Mouse (Mus musculus) lung, adult 18-20 months (tissue): ENCODE data around the gene Actr3.
A peak's percentile ranks its signal among the peaks of the same experiment; 100 is the strongest.
"Not testable (repeated sequence)": the region's sequence is repeated elsewhere in the genome, so short reads cannot be mapped to it uniquely, and the experiment has no call there.

Source experiments
- DNase-seq, 2 experiments: peaks; one replicate each; pipeline ENCODE4 v3.0.0; 2022; ENCODE audit warnings: mixed read lengths in 2 of 2

Actr3 gene

GRCm38 (mm10) chr1:125437927-125438326 lies 2.4 kb upstream of the Actr3 start:
- DNase-seq: peak; percentile 35 to 42

- DNase-seq: no peak
Measured at GRCm38 (mm10) chr1:125437161-125437560, 1.6 kb upstream of the Actr3 start.

- DNase-seq: no peak
Measured at GRCm38 (mm10) chr1:125435018-125435368, 534 bp downstream of the Actr3 start.

DNA sequence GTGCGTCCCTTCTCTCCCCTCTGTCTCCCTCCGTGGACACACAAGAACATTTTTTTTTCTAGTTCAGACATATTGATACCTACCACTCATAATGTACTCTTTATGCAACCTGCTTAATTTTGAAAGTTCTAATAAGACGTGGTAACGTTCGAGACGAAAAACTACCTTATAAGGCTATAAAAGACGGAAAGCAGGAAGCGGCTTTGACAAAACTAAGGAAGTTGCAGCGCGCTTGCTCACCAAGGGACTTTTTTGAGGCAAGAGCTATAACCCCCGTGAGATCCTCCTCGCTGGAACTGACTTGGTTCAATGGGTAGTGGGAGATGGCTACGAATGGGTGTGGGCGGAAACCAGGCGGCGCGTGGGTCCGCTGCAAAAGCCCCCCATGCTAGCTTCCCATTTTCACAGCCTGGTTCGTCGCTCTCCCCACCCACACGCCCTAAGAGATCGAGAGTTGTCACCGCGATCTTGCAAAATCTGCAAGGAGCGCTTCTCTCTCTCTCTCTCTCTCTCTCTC lies 984 bp downstream of the Actr3 start:
- peak; percentile 68 to 77 for DNase-seq

GRCm38 (mm10) chr1:125431286-125431685 lies 4.2 kb downstream of the Actr3 start:
- DNase-seq: peak; percentile 44 to 60

DNA sequence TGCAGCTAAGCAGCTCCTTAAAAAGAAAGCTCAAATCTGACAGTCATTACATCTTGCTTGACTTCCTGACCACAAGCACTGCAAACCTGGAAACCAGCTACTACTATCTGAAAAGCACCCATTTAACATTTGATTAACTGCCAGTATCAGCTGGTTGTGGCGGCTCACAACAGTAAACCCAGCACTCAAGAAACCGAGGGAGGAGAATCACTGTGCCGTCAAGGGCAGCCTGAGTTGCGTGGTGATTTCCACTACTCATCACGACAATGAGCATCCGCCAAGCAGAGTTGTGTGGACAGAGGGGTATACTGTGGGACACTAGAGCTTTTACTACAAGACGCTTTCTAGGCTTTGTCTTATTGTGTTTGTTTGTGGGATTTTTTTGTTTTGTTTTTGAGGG lies 4.8 kb downstream of the Actr3 start:
- no peak for DNase-seq

DNA sequence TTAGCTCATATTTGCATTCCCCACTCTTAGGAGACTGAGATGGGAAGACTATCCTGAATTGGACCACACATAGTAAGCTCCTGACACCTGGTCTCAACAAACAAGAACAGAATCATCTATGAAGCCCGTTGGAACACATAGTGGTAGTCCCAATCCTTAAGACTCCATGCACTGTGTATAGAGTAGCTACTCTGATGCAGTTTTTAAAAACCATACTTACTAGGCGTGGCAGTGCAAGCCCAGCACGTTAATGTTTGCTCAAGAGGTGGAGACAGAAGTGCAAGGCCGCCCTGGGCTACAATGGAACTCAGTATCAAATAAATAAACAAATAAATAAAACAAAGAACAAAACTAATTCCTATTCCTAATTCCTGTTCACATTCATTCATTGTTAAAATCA lies 5.5 kb downstream of the Actr3 start:
- no peak for DNase-seq

- DNase-seq: no peak
Measured at GRCm38 (mm10) chr1:125428315-125428714, 7.2 kb downstream of the Actr3 start.

DNA sequence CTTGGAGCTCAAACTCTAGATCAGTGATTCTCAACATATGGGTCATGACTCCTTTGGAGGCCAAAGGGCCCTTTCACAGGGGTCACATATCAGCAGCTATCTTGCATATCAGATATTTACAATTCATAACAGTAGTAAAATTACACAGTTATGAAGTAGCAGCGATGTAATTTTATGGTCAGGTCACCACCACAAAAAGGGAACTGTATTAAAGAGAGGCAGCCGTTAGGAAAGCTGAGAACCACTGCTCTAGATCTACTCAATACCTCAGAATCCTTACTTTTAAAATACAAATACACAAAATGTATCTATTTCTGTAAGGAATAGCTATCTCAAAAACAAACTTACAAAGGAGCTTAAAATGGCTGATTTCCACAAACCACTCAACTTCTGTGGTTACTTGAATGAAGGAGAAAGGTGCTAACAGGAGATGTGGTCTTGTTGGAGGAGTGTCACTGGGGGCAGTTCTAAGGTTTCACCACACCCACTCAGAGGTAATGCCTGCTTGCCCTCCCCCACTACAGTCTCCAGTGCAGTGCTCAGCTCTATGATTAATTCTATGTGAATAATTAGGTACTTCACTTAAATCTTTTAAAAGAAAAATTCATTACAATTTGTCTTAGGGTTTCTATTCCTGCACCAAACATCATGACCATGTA lies 9.0 kb downstream of the Actr3 start:
- no peak for DNase-seq

DNA sequence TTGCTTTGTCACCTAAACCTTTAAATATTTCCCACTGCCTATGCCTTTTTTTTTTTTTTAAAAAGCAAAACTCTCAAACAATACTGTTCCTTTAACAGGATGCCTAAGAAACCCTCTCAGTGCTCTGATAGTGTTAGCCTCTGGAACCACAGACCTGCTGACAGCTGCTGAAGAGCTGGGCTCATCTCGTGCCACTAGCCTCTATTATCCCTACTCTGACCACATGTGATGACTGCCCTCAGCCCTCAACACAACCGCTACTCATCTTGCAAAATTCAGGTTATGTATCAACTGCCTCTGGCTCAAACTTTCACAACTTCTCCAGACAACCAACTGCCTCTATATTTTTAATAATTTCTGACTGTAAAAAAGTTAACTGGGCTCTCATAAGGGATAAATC lies 15.6 kb downstream of the Actr3 start:
- peak in 1 of 2 experiments; percentile 17 for DNase-seq

DNA sequence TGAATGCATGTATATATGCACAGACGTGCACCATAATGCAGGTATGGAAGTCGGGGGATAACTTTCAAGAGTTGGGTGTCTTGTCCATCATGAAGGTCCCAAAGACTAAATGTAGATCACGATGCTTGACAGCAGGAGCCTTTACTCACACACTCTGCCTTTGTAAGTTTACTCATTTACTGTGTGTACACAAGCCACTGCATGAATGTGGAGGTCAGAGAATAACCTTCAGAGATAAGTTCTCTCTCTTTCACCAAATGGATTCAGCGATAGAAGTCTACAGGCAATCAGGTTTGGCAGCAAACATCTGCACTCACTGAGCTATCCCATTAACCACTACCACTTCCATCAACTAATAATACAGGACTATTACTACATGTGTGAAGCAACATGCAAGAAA lies 16.8 kb downstream of the Actr3 start:
- DNase-seq: no peak

- DNase-seq: no peak
Measured at GRCm38 (mm10) chr1:125407220-125407619, 28.3 kb downstream of the Actr3 start.

GRCm38 (mm10) chr1:125395391-125395790 lies 40.1 kb downstream of the Actr3 start:
- DNase-seq: no peak

DNA sequence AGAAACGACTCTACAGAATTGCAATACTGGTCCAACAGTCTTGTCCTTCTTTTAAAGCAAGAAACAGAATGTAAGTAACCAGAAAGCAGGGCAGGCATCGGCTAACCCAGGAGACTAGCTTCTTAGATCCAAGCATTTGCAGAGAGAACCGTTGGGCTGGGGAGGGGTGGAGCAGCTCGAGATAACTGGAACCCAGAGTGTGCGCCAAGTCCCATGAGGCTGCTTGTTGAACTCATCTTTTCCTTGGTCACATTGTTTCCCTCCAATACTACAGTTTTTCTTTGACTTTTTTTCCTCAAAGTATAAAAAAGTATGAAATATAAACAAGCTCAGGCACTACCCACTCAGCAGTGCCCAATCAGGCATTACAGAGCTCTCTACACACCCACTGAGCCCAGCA lies 42.2 kb downstream of the Actr3 start:
- not testable (repeated sequence) for DNase-seq

GRCm38 (mm10) chr1:125390065-125390754 lies 45.3 kb downstream of the Actr3 start:
- DNase-seq: not testable (repeated sequence)

DNA sequence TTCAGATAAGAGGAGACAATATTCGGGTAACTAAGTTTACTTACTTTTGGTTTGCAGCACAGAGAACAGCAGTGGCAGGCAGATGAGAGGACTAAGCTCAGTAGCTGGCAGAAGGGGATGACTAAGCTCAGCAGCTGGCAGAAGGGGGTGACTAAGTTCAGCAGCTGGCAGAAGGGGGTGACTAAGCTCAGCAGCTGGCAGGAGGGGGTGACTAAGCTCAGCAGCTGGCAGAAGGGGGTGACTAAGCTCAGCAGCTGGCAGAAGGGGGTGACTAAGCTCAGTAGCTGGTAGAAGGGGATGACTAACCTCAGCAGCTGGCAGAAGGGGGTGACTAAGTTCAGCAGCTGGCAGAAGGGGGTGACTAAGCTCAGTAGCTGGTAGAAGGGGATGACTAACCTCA lies 45.9 kb downstream of the Actr3 start:
- not testable (repeated sequence) for DNase-seq

DNA sequence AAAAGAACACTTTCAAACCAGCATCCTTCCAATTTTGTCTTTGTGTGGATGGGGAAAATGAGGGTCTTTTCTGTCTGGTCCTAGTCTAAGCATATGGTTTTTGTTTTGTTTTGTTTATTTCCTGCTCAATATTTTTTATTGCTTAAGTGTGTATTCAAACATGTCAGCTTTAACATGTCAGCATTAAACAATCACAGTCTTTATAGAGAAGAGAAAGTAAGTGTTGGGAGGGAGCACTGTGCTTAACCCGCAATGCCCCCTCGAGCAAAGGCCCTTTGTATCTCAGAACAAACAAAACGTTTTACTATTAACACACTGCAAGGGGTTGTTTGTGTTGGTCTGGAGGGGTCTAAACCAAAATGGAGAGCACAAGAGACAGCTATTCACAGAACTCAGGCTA lies 47.2 kb downstream of the Actr3 start:
- DNase-seq: no peak

DNA sequence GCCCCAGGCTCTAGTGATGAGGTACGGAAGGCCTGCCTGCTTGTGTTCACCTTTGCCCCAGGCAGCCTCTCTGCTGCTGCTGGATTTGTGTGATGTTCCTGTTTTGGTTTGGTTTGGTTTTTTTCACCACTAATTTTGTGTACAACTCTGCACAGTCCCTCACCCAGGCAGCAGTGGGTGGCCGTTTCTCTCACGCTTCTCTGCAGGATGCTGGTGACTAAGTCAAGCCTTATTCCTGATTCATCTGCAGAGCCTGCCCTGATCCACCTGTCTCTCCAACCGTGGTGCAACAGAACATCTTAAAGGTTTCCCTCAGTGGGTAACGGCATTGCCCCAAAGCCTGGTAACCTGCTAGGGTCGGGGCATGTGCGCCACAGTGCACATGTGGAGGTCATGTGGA lies 49.3 kb downstream of the Actr3 start:
- no peak for DNase-seq

DNA sequence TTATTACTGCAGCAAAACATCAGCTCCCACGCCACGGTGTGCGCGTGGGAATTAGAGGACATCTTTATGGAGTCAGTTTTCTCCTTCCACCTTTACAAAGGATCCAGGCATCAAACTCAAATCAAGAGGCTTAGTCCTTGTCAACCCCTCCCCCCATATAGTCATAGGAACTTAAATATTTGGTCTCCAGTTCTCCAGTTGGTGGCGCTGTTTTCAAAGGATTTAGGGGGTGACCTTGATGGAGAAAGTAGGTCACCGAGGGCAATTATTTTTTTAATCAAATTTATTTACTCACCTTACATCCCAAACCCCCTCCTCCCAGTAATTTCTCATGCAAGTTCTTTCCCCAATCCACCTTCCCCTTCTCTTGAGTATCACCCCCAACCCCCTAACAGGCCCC lies 52.9 kb downstream of the Actr3 start:
- DNase-seq: peak in 1 of 2 experiments; percentile 27

DNA sequence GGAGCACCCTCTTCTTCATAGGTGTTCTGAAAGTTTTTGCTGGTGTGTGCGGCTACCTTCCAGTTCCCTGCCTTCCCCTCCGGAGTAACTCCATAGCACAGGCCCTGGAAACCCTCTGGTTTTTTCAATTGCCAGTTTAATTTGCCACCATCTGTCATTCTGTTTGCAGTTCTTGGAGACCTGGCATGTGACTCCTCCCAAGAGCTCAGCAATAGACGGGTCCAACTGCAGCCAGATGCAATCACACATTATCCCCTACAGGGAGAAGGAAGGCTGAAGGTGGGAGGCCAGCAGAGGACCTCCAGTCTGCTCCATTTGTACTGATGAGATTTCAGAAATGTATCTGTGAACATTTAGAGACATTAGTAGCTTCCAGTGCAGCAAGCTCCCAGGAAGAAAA lies 56.6 kb downstream of the Actr3 start:
- DNase-seq: no peak

GRCm38 (mm10) chr1:125372855-125373254 lies 62.7 kb downstream of the Actr3 start:
- no peak for DNase-seq

DNA sequence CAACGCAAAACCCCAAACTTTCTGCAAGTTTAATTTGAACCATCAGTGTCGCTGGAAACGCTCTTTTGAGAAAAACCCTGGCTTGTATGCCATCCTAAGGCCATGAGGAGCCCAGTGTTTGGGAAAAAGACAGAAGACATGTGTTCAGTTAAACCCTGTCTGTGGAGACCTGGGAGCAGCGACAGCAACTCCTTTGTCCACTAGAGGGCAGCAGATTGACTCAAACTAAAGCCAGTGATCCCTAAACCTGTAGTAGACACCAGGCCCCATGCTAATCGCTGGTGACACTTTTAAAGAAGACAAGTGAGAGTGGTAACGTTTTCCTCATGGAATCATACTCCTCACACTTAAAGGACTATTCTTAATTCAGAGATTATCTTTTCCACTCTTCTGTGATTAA lies 64.7 kb downstream of the Actr3 start:
- DNase-seq: peak; percentile 27 to 41

DNA sequence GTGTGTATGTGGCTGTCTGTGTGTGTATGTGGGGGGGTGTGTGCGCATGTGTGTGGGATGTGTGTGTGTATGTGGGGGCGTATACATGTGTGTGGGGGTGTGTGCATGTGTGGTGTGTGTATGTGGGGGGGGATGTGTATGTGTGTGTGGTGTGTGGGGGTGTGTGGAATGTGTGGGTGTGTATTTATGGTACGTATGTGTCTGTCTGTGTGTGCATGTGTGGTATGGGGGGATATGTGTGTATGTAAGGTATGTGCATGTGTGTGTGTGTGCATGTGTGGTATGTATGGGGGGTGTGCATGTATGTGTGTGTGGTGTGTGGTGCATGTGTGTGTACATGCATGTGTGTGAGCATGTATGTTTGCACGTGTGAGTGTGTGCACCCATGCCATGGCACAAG lies 70.0 kb downstream of the Actr3 start:
- no peak for DNase-seq

DNA sequence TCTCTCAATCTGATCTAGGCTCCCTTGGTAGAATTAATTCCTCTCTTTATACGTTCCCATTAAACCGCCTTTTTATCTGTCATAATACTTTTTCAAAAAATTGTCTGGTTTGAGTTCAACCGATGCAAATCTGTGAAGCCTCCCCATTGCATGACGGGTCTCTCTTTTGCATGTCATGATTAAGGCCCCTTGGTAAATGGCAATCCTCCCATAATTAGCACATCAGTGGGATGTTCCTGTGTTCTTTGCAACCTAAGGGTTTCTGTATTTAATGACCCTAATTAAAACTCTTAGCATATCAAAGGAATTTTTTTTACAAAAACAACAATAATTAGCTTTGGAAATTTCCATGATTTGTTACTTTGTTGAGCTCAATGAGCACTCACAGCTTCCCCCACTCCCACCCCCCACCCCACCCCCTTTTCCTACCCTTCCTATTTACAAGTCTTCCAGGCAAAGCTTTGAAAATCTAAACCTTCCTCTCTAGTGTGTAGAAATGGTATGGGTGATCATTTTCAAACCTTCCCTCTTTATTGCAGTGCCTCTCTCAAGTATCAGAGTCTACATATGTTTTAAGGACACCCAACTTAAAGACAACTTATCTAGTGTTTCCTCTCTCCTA lies 84.0 kb downstream of the Actr3 start:
- DNase-seq: no peak
